Mouse (Mus musculus) embryonic fibroblast, embryonic 13.5 days (primary cell): Measurements from ENCODE around the gene Sclt1.

Experiments
- CTCF ChIP-seq: IDR thresholded peaks from 2 replicates; pipeline ENCODE4 v1.5.1; 2011; ENCODE audit warnings: mild to moderate bottlenecking, control low read depth, low read length, moderate library complexity, borderline replicate concordance; ENCODE audit not compliant: insufficient read depth
- POLR2A ChIP-seq: IDR thresholded peaks from 2 replicates; pipeline ENCODE4 v1.6.1; 2011; ENCODE audit warnings: low read depth, mild to moderate bottlenecking, control low read depth, low read length, moderate library complexity

- TF ChIP-seq CTCF (no peak), POLR2A (no peak)
Observed at GRCm38 (mm10) chr3:41609071-41609470, 133.2 kb downstream of the Sclt1 start.
